Mouse (Mus musculus) embryonic facial prominence, embryonic 11.5 days (tissue): Measurements from ENCODE around the gene Dkkl1. TPM values are rescaled to one million over a fixed set of nuclear protein-coding genes. Genes with fewer than 3 reads are reported as not detected.
A peak's percentile ranks its signal among the peaks of the same experiment; 100 is the strongest.

Experiments
- ATAC-seq: fragments of 200-750 bp; cut with Nextera tagmentation; replicated peaks from 2 replicates; pipeline ENCODE4 v1.8.0; 2017; ENCODE audit warnings: low read depth; ENCODE audit not compliant: insufficient number of reproducible peaks, low FRiP score, low TSS enrichment
- DNase-seq: peaks from one replicate; pipeline ENCODE4 v3.0.0-alpha.2; 2015; ENCODE audit warnings: low spot score
- H3K27ac ChIP-seq: fragments of 300-500 bp; sonication (generic); replicated peaks from 2 replicates; pipeline ENCODE4 v1.5.1; 2014; ENCODE audit warnings: mild to moderate bottlenecking, low read depth, low read length, control low read depth
- H3K27me3 ChIP-seq: fragments of 300-500 bp; sonication (generic); 2 replicates; pipeline ENCODE4 v1.6.1; 2014; ENCODE audit warnings: mild to moderate bottlenecking, low read length, moderate library complexity, mixed read lengths; ENCODE audit not compliant: control insufficient read depth, insufficient read depth
- H3K36me3 ChIP-seq: fragments of 300-500 bp; sonication (generic); replicated peaks from 2 replicates; pipeline ENCODE4 v1.6.1; 2014; ENCODE audit warnings: low read depth, mild to moderate bottlenecking, low read length, moderate library complexity, mixed read lengths; ENCODE audit not compliant: control insufficient read depth, insufficient read depth
- H3K4me1 ChIP-seq: fragments of 300-500 bp; sonication (generic); 2 replicates; pipeline ENCODE4 v1.6.1; 2014; ENCODE audit warnings: low read length, mixed read lengths; ENCODE audit not compliant: control insufficient read depth, insufficient read depth
- H3K4me2 ChIP-seq: fragments of 300-500 bp; sonication (generic); 2 replicates; pipeline ENCODE4 v1.6.1; 2014; ENCODE audit warnings: low read depth, mild to moderate bottlenecking, control low read depth, low read length, moderate library complexity
- H3K4me3 ChIP-seq: fragments of 300-500 bp; sonication (generic); 2 replicates; pipeline ENCODE4 v1.5.1; 2014; ENCODE audit warnings: low read depth, low read length, control low read depth
- H3K9ac ChIP-seq: fragments of 300-500 bp; sonication (generic); replicated peaks from 2 replicates; pipeline ENCODE4 v1.6.1; 2014; ENCODE audit warnings: mild to moderate bottlenecking, control low read depth, low read length
- H3K9me3 ChIP-seq: fragments of 300-500 bp; sonication (generic); replicated peaks from 2 replicates; pipeline ENCODE4 v1.6.1; 2016; ENCODE audit warnings: mild to moderate bottlenecking, low read length, inconsistent platforms, mixed read lengths; ENCODE audit not compliant: control insufficient read depth
- WGBS: fragments of 180-500 bp; shearing (Covaris S2); extraction: QIAGEN DNeasy Blood & Tissue Kit; methylation state at CpG from one replicate; pipeline ENCODE4 v1.1.7; 2014; 5-methylcytosine and 5-hydroxymethylcytosine counted together
- polyA plus RNA-seq: library from polyadenylated mRNA; unstranded; fragments of >200 nt; fragmentation: Nextera tagmentation; extraction: Ambion mirVana; gene quantifications from 2 replicates; pipeline ENCODE4 v1.2.1, GENCODE M21; 2014

Gene Dkkl1
- polyA plus RNA-seq, 1 experiment from 2014 or later: 1.8 TPM

DNA sequence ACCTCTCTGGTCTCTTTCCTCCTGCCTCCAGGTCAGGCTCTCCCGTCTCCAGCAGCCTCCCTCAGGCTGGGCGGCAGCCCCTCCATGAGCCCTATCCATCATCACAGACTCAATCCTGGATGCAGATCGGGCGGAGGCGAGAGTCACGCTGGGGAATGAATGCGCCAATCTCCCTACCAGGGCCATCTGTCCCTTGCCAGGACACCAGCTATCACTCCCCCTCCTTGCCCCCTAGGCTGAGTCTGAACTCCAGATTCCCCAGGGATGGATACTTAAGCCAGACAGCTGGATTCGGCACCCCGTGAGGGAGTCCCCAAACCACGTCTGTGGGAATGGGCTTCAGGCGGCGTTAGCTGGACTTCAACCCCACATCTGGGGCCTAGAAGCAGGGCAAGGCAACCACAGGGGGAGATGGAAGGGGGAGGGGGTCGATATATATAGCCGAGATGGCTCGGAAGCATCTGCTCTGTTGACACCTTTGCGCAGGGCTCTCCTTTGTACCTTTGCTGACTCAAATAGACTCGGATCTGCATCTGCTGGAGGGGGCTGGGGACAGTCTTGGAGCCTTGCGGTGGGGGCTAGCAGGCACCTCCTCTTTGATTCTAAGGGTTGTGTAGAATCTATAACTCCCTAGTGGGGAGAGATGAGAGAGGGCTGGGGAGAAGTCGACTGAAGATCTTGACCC lies 44.0 kb downstream of the Dkkl1 start:
- Histone ChIP-seq H3K4me2 (no peak overlapping the region), H3K27ac (no peak overlapping the region), H3K9me3 (peaks cover 15% of the 10 kb centered on the region), H3K27me3 (peaks cover 71% of the 10 kb centered on the region), H3K4me3 (no peak overlapping the region), H3K9ac (no peak overlapping the region), H3K36me3 (no peaks in the 10 kb centered on the region), H3K4me1 (no peaks in the 10 kb centered on the region; the same call in 1 of the 2 replicates)
- ATAC-seq (no peak), DNase-seq (no peak)
- 2% methylated on average over 19 of the region's 19 CpGs for WGBS

DNA sequence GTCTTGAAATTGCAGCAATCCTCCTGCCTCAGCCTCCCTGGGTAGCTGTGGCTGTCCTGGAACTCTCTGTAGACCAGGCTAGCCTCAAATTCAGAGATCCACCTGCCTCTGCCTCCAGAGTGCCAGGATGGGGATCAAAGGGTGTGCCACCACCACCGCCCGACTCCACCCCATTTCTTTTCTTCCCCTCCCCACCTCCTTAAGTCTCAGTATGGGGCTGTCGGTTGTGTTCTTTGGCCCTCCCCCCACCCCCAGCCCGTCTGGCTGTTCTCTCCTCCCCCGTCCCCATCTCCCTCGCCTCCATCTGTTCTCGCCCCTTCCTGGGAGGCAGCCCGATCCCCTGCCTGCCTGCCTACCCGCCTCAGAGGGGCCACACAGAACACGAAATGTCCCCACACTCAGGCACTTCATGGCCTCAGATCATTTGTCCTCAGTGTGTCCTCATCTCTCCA lies 45.0 kb downstream of the Dkkl1 start:
- Histone ChIP-seq H3K9me3 (peaks cover 15% of the 10 kb centered on the region), H3K36me3 (no peaks in the 10 kb centered on the region), H3K9ac (no peak overlapping the region), H3K27ac (no peak overlapping the region), H3K4me1 (peaks cover 4% of the 10 kb centered on the region; the same call in 1 of the 2 replicates), H3K4me3 (no peak overlapping the region), H3K4me2 (no peak overlapping the region), H3K27me3 (peaks cover 72% of the 10 kb centered on the region)
- DNase-seq (no peak), ATAC-seq (no peak)
- WGBS: 39% methylated on average over 9 of the region's 10 CpGs

DNA sequence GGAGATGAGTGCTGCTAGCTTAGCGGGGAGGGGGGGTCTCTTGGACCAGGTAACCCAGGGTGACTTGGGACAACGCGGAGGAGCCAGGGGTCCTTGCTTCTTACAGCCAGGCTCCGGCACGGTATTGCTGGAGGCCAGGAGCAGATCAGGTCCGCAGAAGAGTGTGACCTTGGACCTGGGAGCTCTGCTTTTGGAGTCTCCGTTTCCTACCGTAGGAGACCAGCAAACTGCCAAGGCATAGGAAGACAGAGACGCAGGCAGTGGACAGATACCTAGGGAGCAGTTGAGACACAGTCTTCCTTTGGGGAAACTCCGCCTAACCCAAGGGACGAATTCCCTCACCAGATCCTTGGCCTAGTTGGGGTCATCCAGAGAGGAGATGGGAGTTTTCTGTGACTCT lies 46.2 kb downstream of the Dkkl1 start:
- 43% methylated on average over 11 of the region's 11 CpGs for WGBS
- H3K9ac ChIP-seq: no peak overlapping the region
- H3K36me3 ChIP-seq: no peaks in the 10 kb centered on the region
- peaks cover 69% of the 10 kb centered on the region for H3K27me3 ChIP-seq
- peaks cover 4% of the 10 kb centered on the region; the same call in 1 of the 2 replicates for H3K4me1 ChIP-seq
- no peak overlapping the region for H3K4me3 ChIP-seq
- ATAC-seq: no peak
- H3K4me2 ChIP-seq: no peak overlapping the region
- no peak overlapping the region for H3K27ac ChIP-seq
- no peak for DNase-seq
- peaks cover 15% of the 10 kb centered on the region for H3K9me3 ChIP-seq

DNA sequence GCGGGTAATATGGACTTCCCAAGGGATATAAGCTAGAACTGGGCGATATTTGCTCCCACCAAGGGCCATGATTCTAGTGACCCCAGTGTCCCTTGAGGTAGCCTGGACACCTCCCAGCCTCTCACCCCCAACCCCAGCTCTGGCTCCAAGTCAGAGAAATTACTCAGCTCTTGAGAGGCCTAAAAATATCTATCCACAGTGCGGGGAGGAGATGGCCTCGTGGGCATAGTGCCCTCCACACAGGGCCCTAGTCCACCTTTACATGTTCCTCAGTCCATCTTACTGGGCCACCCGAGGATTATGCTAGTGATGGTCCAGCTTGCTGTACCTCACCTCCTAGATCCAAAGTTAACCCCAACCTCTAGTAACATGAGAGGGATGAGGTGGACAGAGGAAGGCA lies 47.1 kb downstream of the Dkkl1 start:
- ATAC-seq (no peak), DNase-seq (no peak)
- 68% methylated on average over 5 of the region's 5 CpGs for WGBS
- Histone ChIP-seq H3K4me1 (peaks cover 4% of the 10 kb centered on the region; the same call in 1 of the 2 replicates), H3K9ac (no peak overlapping the region), H3K27me3 (peaks cover 67% of the 10 kb centered on the region), H3K4me2 (no peak overlapping the region), H3K4me3 (no peak overlapping the region), H3K27ac (no peak overlapping the region), H3K36me3 (no peaks in the 10 kb centered on the region), H3K9me3 (peaks cover 10% of the 10 kb centered on the region)

DNA sequence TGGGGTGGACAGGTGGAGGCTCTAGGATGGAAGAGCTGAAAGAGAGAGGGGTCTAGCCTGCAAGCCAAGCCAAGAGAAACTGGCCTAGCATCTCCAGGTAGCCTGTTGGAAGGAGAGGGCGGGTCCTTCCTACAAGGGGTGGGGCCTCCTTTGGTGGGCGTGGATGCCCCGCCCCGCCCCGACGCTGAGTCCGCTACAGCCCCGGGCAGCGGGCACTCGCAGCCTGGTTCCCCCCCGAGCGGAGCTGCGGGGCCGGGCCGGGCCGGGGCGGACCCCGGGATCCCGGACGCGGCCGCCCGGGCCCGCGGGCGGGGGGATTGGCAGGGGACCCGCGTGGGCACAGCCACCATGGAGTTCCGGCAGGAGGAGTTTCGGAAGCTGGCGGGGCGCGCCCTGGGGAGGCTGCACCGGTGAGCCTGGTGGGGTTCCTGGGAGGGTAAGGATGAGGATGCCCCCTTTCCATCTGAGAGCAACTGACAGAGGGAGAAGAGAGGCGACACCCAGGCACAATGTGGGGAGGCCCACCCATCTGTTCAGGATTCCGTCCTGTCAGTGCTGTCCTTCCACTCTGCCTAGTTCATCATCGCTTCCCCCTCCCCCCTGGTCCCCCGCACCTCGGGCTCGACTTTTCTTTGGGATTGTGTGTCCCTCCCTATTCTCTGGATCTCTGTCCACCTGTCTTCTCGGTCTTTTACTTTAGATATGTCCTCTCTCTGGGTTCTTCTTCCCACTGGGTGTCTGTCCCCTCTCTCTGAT lies 48.0 kb downstream of the Dkkl1 start, which contains the start of gene Slc17a7:
Gene Slc17a7 (plus strand): TSS at position 215 of the 756 bp plus-strand sequence.
- no peak within 1 kb of the TSS for H3K27ac ChIP-seq
- H3K4me1 ChIP-seq: peaks cover 4% of the 10 kb centered on the region; the same call in 1 of the 2 replicates
- peak within 1 kb of the TSS; percentile 57 for H3K4me2 ChIP-seq
- H3K4me3 ChIP-seq: peak within 1 kb of the TSS; percentile 41
- peaks cover 60% of the 10 kb centered on the region for H3K27me3 ChIP-seq
- H3K36me3 ChIP-seq: no peaks in the 10 kb centered on the region; the same call in 1 of the 2 replicates
- DNase-seq (peak; percentile 50), ATAC-seq (no peak)
- H3K9me3 ChIP-seq: peaks cover 1% of the 10 kb centered on the region
- H3K9ac ChIP-seq: peak within 1 kb of the TSS; percentile 39; the same call in 1 of the 2 replicates
- WGBS: 1% methylated on average over 33 of the region's 41 CpGs

DNA sequence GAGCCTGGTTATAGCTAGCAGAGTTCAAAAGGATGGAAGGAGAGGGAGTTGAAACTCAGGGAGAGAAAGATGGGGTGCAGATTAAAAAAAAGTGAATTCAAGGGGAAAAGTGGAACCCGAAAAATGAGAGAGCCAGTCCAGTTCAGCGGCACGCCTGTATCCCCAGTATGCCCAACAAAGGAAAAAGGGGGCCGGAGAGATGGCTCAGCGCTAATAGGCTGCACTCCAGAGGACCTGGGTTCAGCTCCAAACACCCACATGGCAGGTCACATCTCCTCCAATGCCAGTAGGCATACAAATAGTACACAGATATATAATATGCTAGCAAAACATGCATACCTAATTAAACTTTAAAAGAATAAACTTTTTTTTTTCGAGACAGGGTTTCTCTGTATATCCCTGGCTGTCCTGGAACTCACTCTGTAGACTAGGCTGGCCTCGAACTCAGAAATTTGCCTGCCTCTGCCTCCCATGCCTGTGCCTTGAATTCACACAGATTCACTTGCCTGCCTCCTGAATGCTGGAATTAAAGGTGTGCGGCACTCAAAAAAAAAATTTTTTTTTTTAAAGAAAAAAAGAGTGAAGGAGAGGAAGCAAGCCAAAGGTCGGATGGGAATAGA lies 48.8 kb downstream of the Dkkl1 start:
- DNase-seq (no peak), ATAC-seq (no peak)
- H3K9ac ChIP-seq: no peak overlapping the region
- 76% methylated on average over 9 of the region's 9 CpGs for WGBS
- H3K27ac ChIP-seq: no peak overlapping the region
- no peaks in the 10 kb centered on the region; the same call in 1 of the 2 replicates for H3K9me3 ChIP-seq
- H3K4me2 ChIP-seq: no peak overlapping the region
- peaks cover 51% of the 10 kb centered on the region for H3K27me3 ChIP-seq
- no peak overlapping the region for H3K4me3 ChIP-seq
- peaks cover 4% of the 10 kb centered on the region; the same call in 1 of the 2 replicates for H3K4me1 ChIP-seq
- no peaks in the 10 kb centered on the region; the same call in 1 of the 2 replicates for H3K36me3 ChIP-seq

DNA sequence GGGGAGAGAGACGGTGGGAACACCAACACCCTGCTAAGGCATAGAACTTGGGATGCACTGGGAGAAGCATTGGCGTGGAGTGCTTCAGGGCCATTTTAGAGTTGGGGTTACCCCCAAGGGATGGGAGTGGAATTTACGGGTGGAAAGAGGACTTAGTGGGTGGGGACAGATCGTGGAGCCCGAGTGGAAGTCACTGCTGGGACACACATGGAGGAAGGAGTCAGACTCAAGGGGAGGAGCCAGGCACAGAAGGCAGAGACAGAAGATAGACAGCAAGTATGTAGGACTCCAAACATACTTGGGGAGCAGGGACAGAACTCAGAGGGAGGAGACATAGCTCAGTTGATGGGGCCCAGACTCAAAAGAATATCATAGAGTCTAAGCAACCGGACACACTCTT lies 49.4 kb downstream of the Dkkl1 start:
- WGBS: 26% methylated on average over 6 of the region's 6 CpGs

More for the DNA sequence above, 49.4 kb downstream of the Dkkl1 start:
- DNase-seq (no peak), ATAC-seq (no peak; the same call in none of the 2 replicates)
- Histone ChIP-seq H3K4me3 (peak overlapping the region; percentile 24; the same call in 1 of the 2 replicates), H3K36me3 (no peaks in the 10 kb centered on the region; the same call in 1 of the 2 replicates), H3K9ac (no peak overlapping the region), H3K27me3 (peaks cover 46% of the 10 kb centered on the region), H3K4me2 (peak overlapping the region; percentile 50), H3K27ac (no peak overlapping the region), H3K4me1 (peaks cover 4% of the 10 kb centered on the region; the same call in 1 of the 2 replicates), H3K9me3 (no peaks in the 10 kb centered on the region; the same call in 1 of the 2 replicates)
